Mouse (Mus musculus): ENCODE measurements around the gene Acsl3.

The Acsl3 gene

DNA sequence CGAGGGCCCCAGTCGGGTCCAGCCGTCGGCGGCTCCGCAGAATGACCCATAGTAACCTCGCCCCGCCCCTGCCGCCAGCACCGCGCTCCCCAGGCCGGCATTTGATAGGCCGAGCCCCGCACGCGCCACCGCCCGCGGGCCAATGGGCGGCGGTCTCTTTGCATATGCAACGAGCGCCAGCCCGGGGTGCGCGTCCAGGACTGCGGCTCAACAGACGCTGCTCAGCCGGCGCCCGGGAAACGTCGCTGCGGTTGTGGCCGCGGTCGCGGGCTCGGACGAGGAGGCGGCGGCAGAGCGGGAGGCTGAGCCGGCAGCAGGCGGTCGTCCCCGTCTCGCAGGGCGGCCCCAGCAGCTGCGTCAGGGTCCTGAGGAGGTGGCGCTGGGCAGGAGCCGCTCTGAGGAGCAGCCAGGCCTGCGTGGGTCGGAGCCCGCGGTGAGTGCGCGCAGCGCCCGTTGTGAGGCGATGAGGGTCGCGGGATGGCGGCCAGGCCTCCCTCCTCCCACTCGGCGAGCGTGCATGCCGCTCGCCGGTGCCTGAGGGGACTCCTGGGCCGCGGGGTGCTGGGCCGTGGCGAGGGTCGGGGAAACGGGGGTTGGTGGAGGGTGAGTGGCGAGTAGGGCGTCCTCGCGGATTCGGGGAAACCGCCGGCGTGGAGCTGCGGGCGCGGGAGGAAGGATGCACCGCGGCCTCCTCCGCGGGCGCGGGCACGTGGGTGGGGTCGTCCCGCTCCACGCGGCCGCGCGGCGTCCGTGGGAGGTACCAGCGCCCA, at the start of gene Acsl3, which contains the start of gene Utp14b:
Acsl3 (plus strand) TSS at position 155 of the 770 bp plus-strand sequence.
Utp14b (plus strand) TSS at position 368 of the 770 bp plus-strand sequence.
- peak; percentile 96 for DNase-seq (ENCODE audit: low spot score)

DNA sequence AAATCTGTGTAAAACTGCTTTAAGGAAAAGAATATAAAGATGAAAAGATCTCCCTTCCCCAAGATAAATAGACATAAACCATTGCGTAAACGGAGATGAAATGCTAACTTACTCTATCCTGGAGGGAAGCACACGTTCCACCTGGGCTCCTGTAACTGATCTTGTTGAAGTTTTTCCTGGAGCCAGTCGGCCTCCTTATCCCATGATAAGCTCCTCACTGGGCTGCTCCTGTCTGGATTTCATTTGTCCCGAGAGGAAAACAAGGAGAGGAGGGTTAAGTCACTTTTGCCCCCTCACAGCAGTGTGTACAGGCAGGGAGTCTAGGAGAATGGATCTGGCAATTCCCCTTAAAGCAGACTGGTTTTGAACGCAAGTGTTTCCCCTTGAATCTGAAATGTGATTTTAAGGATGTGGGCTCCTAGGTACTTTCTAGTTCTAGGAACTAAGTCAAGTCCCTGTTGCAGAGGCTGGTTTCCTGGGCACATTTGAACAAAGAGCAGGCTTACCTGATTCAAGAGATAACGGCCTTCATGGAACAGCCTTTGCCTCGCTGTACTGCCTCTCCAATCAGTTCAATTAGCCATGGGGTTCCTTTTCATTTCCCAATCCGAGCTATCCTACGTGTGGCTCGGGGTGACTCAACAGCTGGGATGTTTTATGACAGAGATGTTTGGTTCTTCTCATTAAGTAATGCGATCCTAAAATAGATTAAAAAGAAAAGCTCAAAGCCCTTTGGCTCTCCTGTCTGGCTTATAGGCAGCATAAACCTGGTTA, 48.3 kb upstream of the Acsl3 start:
- no peak for DNase-seq (ENCODE audit: low spot score)

DNA sequence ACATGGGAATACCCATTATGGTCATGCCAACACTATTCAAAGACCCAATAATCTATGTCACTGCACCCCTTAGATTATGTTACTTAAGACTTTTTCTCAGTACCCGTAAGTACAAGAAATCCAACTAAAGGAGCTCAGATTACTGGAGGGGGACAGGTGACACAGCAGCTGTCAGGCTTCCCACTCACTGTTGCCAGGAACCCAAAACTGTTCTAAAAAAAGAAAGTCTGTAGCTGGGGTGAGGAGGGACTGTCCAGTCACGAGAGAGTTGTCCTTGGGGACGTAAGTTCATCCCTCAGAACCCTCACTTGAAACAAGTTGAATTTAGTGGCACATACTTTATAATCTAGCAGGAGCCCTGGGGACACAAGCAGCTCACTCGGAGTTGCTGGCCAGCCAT, 46.6 kb upstream of the Acsl3 start:
- DNase-seq (ENCODE audit: low spot score) = no peak

DNA sequence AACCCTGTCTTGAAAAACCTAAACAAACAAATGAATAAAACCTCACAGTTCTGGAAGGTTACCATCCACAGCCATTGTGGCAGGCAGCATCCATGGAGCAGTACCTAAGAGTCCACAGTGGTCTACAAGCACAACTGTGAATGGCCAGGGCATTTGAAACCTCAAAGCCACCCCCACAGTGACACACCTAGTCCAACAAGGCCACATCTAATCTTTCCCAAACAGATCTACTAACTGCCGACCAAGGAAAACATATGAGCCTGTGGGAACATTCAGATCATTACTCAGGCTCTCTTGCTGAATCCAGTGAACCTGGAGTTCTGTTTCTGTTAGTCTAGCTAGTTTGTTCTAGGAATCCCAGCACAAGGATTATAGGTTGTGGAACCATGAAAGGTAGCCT, 44.7 kb upstream of the Acsl3 start:
- DNase-seq (ENCODE audit: low spot score) = no peak

DNA sequence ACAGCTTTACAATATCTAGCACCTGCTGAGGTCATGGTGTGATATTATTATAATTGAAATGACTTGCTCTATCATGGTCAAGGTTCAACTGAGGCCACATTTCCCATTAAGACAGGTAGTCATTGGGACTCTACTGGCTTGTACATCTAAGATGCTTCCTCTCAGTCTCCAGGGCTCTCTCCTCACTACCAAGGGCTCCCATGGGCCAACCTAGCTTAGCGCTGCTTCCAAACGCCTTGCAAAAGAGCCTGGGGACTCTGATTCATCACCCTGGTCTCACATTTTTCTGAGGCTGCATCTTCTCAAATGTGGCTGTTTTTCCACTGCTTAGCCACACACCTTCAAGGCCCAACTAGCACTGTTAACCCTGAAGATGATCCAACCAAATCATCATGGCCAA, 33.3 kb upstream of the Acsl3 start:
- DNase-seq (ENCODE audit: low spot score) = no peak

DNA sequence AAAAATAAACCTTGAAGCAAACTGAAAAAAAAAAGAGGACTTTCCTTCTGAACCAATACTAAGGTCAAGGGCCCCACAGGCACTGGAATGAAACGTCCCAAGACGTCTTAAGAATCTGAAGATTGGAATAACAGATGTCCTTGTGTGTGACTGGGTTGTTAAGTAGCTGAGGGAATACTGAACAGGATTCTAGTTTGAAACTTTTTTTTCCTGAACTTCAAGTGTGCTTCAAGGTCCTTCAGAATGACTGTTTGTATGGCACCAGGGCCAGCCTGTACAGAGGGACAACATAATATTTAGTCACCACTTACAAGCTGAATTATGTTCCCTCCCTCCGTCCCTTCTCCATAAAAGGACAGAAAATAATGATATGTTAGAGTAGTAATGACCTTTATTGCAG, 23.1 kb upstream of the Acsl3 start:
- no peak for DNase-seq (ENCODE audit: low spot score)

DNA sequence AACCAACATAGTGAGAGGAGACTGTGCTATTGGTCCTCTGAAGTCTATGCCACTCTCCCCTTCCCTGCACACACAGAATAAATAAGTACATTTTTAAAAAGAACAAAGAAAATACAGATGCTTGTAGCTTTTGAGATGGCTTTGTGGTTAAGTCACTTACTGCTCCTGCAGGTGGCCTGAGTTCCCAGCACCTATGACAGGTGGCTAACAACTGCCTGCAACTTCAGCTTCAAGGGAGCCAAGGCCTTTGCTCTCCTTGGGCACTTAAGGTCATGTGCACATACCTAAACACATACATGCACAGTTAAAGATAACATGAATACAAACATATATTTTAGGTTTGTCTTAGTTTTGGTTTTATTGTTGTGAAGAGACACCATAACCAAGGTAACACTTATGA, 16.8 kb upstream of the Acsl3 start:
- DNase-seq (ENCODE audit: low spot score) = no peak

DNA sequence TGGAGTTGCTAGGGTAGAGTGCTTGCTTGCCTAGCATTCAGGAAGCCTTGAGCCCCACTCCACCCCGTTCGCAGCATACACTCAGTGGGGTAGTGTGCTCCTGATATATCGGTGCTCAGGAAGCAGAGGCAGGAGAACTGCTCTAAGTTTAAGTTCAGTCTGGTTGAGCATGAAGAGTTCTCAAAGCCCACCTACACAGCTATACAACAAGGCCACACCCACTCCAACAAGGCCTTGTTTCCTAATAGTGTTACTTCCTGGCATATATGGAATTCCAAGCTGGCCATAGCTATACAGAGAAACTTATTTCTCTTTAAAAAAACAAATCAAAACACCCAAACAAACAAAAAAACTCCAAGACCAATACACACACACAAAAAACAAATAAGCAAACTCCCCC, 15.8 kb upstream of the Acsl3 start:
- DNase-seq (ENCODE audit: low spot score) = no peak

DNA sequence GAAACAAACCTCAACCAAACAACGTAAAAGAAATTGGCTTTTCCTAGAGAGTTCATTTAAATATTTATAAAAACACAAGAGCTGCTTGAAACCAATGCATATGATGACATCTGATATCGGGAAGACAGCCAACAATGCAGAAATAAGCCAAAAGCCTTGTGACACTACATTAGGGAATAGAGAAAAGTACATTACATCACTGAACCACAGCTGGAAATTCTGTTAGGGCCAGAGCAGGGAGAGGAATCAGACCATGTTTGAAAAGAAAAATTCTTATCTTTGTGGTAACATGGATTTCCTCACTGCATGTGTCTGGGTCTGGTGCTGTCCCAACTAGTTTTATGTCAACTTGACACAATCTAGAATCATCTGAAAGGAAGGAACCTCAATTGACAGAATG, 15.4 kb upstream of the Acsl3 start:
- DNase-seq (ENCODE audit: low spot score) = no peak

DNA sequence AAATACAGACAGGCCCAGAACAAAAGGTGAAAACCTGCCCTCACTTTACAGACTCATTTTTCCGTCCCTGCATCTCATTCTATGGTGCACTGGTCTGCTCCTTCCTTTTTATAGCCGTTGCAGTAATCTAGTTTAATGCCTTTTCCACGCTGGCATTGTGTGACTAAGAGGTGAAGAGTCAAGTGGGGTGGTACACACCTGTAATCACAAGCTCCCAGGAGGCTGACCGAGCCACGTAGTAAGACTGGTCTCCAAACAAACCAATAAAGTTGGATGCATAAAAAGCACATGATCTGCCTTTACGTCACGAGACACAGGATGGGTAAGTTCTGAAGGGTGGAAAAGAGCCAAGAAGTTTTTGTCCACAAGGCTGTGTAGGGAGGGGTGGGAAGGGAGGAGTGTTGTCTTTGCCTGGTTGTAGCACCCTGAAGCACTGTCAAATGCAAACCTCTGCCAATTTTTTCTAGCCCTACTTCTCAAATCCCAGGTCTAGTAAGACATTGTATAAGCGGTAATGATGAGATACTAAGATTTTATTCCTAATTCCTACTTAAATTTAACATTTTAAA, 10.2 kb upstream of the Acsl3 start:
- no peak for DNase-seq (ENCODE audit: low spot score)

DNA sequence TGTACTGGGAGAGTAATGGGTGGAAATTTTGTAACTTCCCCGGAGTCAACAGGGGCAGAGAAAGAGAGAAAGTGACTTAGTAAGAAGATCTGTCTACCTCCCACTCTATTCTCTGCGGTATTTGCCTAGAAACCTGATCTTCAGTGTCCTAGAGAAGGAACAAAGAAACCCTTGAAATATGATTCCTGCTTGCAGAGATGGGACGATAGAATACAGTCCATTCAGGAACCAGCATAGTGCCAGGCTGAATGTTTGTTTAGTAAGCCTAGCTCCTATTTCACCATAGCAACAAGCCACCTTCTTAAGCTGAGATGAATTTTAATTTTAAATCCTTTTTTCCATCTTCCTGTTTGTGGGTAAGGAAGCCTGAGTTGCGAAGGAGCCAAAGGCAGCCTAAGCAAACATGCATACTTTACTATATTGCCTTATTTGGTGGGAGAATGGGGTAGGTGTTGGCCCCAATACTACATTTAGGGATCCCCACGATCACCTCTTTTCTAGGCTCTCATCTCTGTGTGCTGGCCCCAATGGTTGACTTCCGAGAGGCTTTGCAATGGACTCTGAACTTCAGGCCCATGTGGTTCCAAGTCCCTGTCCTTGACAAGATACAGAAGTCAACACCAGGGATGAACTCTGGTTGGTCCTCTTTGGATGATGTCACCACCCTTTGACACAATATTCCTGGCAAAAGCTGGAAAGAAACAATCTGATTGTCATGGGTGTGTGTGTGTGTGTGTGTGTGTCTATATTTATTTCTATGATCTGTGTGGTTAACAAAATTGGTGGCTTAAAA, 8.2 kb upstream of the Acsl3 start:
- DNase-seq (ENCODE audit: low spot score) = no peak

DNA sequence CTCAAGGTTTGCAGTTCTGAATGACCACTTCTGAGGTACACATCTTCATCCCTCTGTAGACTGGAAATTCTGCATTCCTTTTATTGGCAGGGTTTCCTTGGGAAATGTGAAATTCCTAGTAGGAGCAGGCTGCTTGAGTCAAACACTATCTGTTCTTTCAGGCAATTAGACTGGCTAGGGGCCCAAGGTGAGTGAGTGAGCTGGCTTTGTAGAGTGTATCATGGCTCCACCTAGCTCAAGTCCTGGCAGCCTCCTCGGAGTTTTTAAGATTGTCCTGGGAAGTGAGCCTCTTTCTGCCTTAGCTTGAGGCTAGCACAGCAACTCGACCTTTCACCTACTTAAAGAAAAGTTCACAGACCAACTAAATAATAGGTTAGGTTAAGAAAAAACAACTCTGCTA, 1.2 kb upstream of the Acsl3 start:
- peak; percentile 26 for DNase-seq (ENCODE audit: low spot score)

DNA sequence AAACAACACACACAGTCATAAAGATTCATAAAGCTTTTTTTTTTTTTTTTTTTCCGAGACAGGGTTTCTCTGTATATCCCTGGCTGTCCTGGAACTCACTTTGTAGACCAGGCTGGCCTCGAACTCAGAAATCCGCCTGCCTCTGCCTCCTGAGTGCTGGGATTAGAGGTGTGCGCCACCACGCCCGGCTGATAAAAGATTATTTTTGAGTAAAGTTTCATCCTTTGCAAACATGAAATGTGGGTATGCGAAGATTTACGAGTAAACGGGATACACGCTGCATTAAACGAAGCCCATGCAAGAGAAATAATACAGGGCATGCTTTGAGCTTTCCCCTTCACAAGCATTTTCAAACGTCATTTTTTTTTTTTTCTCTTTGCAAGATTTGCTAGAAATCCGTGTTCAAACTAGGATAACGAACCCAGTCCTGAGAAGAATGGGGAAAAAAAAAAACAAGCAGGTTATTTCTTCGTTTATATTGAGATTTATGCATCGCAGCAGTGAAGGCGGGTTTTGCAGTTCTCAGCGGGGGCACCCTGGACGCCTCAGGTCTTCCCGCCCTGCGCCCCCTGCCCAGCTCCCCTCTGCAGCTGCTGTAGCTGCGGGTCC, 500 bp upstream of the Acsl3 start:
- DNase-seq (ENCODE audit: low spot score) = no peak

DNA sequence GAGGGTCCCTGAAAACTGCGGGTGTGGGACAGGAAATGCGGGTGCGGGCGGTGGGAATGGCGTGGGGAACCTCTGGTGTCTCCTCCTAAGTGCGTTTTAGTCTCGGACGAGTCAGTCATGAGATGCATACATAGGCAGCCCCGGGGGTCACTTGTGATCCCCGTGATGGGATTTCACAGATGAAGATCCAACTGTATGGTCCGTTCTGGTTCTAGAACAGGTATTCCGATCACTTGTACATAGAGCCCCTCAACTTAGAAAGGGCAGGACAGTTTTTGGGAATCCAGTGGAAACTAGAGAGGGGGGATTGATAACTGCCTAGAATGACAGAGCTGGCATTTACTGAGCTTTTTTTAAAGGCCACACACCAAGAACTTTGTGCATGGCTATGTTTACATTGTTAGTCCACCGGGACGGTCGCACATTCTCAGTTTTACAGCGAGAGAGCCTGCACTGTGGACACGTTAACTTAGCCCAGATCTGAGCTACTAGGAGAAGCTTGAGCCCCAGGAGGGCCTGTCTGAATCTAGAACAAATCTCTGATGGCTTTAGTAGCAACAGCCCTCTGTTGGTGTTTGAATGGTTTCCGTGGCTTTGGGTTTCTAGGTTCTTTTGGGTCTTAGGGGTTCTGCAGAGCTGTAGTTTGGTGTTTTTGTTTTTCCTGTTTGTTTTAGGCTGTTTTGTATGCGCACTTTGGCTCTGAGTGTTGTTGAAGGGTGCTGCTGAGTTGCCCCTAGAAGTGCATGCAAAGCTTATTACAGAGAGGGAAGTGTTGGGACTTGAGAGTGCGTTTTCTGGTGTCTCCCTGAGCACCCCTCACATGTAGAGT, 1.0 kb downstream of the Acsl3 start:
- DNase-seq (ENCODE audit: low spot score) = no peak

DNA sequence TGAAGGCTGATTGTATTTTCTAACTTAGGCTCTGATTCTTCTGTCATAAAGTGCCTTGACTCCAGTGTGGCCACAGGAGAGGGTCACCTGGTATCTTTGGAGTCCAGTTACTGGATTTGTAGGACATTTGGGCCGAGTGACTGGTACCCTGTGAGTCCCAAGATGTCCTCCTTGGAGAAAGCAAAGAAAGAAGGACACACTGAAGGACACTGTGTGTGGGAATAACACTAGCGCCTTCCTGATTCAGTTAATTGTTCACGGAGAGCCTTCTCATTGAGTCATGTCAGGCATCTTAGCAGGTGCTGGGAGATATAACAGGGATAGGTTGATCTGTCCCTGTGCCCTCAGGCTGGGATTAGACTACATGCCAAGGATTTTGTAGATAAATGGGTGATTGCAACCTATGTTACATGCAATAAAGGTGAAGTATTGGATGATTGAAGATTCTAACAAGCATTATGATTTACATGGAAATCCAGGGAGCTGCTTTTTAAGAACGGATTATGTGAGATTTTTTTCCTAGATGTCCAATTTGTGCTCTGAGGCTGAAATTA, 1.7 kb downstream of the Acsl3 start:
- no peak for DNase-seq (ENCODE audit: low spot score)

DNA sequence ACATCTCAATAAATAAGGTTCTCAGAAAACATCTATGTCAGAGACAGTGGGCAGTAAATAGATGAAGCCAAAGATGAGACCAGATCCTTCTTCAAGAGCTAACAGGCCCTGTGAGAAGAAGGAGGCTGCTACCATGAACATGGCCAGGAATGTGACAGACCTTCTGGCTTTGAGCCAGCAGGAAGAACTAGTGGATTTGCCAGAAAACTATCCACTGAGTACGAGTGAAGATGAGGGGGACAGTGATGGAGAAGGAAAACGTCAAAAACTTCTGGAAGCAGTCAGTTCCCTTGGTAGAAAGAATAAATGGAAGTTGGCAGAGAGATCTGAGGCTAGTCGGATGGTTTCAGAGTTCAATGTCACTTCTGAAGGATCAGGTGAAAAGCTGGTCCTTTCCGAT, 6.7 kb downstream of the Acsl3 start:
- DNase-seq (ENCODE audit: low spot score) = no peak

DNA sequence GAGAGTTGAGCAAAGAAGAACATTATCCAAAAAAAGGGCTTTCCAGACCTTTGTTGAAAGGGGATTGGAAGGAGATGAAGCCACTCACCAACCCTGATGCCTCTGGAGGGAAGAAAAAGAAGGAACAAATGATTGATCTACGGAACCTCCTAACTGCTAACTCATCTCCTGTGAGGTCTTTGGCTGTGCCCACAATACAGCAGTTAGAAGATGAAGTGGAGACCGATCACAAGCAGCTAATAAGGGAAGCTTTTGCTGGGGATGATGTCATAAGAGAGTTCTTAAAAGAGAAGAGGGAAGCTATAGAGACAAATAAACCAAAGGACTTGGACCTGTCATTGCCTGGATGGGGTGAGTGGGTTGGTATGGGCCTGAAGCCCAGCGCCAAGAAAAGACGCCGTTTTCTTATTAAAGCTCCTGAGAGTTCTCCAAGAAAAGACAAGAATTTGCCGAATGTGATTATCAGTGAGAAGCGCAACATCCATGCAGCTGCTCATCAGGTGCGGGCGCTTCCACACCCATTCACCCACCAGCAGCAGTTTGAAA, 8.4 kb downstream of the Acsl3 start:
- no peak for DNase-seq (ENCODE audit: low spot score)

DNA sequence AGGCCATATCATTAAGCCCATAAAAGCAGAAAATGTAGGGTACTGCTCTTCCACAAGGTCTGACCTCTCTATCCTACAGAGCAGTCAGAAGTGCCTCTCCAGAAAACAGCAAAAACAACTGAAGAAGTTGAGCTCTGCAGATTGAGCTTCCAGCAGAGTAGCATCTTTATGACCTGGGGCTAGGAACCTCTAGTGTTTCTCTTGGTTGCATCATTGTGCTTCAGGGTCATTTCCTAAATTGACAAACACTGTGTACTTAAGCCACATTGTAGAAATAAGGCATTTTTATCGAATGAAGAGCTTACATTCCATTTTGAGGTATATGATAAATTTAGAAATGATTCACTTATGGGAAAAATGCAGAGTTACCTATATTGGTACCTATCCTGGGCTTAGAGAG, 9.0 kb downstream of the Acsl3 start:
- DNase-seq (ENCODE audit: low spot score) = no peak

DNA sequence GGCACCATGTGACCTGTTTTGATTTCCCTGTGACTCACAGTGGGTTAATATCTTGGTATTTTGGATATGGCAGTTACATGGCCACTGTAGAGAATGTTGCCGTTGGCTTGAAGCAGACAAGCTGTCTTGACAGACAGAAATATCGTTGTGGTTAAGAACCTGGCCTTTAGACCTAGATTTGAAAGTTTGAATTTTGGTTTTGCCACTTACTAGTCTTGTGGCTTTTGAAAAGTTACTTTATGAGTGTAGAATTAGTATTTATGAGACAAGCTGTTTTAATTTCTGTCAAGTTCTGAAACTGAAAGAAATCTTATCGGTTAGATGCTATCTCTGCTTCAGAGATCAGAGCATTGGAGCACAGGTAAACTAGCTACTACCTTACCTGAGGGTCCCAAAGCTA, 24.7 kb downstream of the Acsl3 start:
- no peak for DNase-seq (ENCODE audit: low spot score)

DNA sequence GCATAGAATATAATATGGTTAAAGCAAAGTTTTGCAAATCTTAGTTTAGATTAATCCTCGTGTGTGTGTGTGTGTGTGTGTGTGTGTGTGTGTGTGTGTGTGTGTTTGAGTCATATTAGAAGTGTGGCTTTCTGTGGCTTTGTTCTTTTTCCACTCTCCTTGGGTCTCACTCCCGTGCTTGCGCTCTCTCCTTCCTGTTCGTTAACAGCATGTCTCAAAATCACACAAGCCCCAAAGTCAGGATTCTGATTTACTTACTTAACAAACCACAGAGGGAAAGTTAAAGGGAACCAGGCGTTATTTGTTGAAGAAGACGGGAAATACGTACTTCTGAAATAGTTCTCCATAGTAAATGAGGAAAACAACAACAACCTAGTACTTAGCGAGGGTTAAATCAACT, 26.5 kb downstream of the Acsl3 start:
- no peak for DNase-seq (ENCODE audit: low spot score)

Measured in ovary, postnatal 14 days (tissue).